Mouse (Mus musculus) 3134 (cell line): ENCODE results near the gene Pepd.

Experiments
- DNase-seq: peaks from one replicate; pipeline ENCODE4 v3.0.0-alpha.2; 2011; ENCODE audit warnings: low spot score; ENCODE audit not compliant: insufficient read length; ENCODE audit errors: extremely low read depth

Pepd gene

DNA sequence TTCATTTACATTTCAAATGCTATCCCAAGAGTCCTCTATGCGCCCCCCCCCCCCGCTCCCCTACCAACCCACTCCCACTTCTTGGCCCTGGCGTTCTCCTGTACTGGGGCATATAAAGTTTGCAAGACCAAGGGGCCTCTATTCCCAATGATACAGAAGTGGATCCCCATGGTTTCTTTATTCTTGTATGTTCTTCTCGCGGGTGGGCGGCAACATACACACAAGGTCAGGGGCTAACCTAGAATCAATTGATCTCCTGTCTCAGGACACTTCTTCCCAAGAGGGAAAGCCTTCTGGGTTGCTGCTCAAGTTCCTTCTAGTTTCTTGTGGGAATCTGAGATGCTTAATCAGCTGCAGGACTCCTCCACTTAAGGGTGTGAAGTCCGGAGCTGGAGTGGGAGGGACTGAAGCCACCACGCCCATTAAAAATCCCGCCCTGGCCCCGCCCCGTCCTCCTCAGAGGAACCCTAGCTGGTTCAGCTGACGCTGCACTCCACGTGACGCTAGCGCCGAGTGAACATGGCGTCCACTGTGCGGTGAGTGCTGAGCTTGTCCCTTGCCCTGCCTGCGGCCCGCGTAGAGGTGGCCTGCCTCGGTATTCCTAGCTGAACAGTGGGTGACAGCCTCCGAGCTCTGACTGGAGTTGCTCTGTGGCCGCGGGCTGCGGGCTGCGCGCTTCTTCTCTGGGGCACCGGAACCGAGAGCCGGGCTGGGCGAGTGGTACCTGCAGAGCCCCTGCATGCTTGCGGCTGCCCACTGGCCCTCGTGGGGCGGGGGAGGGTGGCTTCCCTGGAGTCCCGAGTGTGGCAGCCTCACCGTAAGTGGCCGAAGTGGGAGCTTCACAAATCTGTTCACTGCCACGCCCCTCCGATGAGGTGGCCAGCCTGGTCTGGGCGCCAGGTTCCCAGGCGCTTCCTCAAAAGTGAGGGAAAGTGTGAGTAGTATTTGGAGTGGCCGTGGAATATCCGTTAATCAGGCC, at the start of gene Pepd:
TSS of gene Pepd (plus strand) at position 461 of the 979 bp plus-strand sequence.
- DNase-seq = peak; percentile 91

GRCm38 (mm10) chr7:34867289-34867688, 44.9 kb upstream of the Pepd start:
- DNase-seq = no peak

DNA sequence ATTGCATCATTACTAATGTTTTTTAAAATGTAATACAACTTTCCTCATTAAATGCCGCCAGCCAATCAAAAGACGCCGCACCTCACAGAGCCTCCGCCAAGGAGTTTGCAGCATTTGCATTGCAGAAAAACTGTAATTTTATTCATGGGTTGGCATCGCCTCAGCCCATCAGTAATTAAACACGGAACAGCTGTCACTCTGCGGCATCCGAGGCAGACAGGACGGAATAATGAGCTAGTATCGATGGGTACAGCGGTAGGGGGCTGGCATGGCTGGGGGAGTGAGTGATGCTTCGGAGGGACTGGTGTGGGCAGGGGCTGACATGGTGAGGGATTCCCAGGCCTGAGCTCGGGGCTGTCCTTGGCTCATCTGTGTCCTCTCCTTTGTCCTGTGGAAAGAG, 42.5 kb upstream of the Pepd start:
- no peak for DNase-seq

GRCm38 (mm10) chr7:34876787-34877186, 35.4 kb upstream of the Pepd start:
- DNase-seq = no peak

- no peak for DNase-seq
These were observed 34.4 kb upstream of the Pepd start for GRCm38 (mm10) chr7:34877820-34878219.

- DNase-seq = no peak
These were observed 23.7 kb upstream of the Pepd start for GRCm38 (mm10) chr7:34888441-34888840.

- no peak for DNase-seq
These were observed 23.3 kb upstream of the Pepd start for GRCm38 (mm10) chr7:34888891-34889290.

DNA sequence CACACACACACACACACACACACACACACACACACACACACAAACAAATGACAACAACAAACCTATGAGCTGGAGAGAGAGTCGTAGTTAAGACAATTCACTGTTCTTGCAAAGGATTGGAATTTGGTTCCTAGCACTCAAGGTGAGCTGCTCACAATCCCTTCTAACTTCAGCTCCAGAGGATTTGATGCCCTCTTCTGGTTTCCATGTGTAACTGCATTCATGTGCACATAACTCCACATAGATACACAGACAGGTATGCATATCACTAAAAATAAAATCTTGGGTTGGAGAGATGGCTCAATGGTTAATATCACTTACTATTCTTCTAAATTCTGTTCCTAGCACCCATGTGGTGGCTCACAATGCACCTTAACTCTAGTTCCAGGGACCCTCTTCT, 19.3 kb upstream of the Pepd start:
- DNase-seq = no peak

- no peak for DNase-seq
These were observed 15.7 kb upstream of the Pepd start for GRCm38 (mm10) chr7:34896461-34896860.

- DNase-seq = no peak
These were observed 15.1 kb upstream of the Pepd start for GRCm38 (mm10) chr7:34897058-34897457.

- peak; percentile 11 for DNase-seq
These were observed 1.8 kb upstream of the Pepd start for GRCm38 (mm10) chr7:34910096-34911066.

GRCm38 (mm10) chr7:34913956-34914355, 1.8 kb downstream of the Pepd start:
- no peak for DNase-seq

GRCm38 (mm10) chr7:34915555-34915954, 3.4 kb downstream of the Pepd start:
- no peak for DNase-seq

GRCm38 (mm10) chr7:34917558-34917957, 5.4 kb downstream of the Pepd start:
- no peak for DNase-seq

- DNase-seq = no peak
These were observed 5.8 kb downstream of the Pepd start for GRCm38 (mm10) chr7:34917998-34918397.

- DNase-seq = no peak
These were observed 6.2 kb downstream of the Pepd start for GRCm38 (mm10) chr7:34918416-34918815.

- DNase-seq = no peak
These were observed 6.9 kb downstream of the Pepd start for GRCm38 (mm10) chr7:34919054-34919453.

GRCm38 (mm10) chr7:34919809-34920208, 7.6 kb downstream of the Pepd start:
- DNase-seq = no peak

DNA sequence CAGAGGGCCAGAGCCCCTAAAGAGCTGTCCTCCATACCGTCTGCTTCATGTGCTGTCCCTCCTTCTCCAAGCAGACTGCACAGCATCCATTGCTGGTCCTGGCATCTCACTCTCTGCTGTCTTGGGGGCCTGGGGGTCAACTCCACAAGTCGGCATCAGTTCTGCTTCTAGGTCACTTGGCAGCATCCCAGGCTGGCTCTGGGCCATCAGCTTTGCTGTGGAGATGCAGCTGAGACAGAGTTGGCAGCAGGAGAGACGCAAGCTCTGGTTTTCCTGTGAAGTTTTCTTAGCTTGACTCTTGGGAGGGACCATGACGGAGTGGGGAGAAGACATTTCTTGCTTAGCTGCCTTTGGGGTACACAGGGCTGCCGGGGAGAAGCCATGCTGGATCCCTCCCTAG, 13.0 kb downstream of the Pepd start:
- DNase-seq = no peak

DNA sequence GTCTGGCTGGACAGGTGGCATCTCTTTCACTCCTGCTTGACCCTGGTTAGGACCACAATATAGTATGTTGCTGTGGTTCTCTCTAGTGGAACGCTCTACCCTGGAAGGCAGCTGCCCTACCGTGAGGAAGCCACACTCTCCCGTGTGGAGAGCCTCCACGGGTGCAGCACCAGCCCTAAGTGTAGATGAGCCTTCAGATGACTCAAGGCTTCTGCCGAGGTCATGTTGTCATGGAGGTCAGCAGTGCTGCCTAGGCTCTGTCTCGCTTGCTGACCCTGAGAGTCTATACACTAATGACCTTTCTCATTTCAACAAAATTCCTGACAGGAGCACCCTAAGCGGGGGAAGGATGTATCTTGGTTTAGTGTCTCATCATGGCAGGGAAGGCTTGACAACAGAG, 13.8 kb downstream of the Pepd start:
- DNase-seq = no peak

- DNase-seq = peak; percentile 74
These were observed 17.6 kb downstream of the Pepd start for GRCm38 (mm10) chr7:34929614-34930262.
